Mouse (Mus musculus): ENCODE data around the gene Spryd3.

DNA sequence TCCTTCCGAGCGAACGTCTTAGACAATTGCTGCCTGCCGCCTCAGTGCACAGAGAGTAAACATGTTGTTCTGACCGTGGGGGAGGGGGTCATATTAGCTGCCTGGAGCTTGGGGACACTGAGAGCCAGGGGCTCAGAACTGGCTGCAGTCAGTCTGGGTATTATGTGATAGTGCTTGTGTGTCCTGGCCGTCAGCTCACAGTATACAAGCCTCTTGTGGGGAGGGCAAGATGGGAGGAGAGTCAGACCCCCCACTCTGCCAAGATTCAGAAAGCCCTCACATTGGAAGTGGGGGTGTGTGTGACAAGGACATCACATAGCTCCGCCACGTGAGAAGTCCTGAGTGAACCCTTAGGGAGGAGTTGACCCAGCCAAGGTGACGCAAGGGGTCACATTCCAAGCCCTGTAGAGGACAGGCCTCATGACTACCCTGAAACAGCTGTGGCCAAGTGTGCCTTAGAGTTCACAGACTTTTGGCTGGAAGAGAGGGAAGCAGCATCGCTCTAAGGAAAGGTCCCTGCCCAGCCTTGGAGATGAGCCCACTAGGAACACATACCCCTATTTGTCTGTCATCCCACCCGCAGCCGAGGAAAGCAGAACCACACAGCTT is 32.0 kb downstream of the Spryd3 start:
- TF ChIP-seq GATA1 (IDR thresholded peaks at IDR 0.05; ENCODE audit: low read length) (no peak), TAL1 (IDR thresholded peaks at IDR 0.05; ENCODE audit: low read length) (no peak)
